Mouse (Mus musculus) lung, postnatal 0 days (tissue): ENCODE data around the gene Slc7a10. TPM values are rescaled to one million over a fixed set of nuclear protein-coding genes. Genes with fewer than 3 reads are reported as not detected.

Source experiments
- ATAC-seq: fragments of 200-750 bp; cut with Nextera tagmentation; 2 replicates; pipeline ENCODE4 v1.8.0; 2017; ENCODE audit warnings: moderate library complexity
- DNase-seq: peaks from one replicate; pipeline ENCODE4 v3.0.0-alpha.2; 2016; ENCODE audit warnings: low spot score
- H3K27ac ChIP-seq: fragments of 300-500 bp; sonication (generic); 2 replicates; pipeline ENCODE4 v1.5.1; 2014; ENCODE audit warnings: antibody characterized with exemption, mild to moderate bottlenecking, low read length, mixed read lengths
- H3K27me3 ChIP-seq: fragments of 300-500 bp; sonication (generic); replicated peaks from 2 replicates; pipeline ENCODE4 v1.6.1; 2014; ENCODE audit warnings: low read length, mixed read lengths; ENCODE audit not compliant: insufficient read depth
- H3K36me3 ChIP-seq: fragments of 300-500 bp; sonication (generic); 2 replicates; pipeline ENCODE4 v1.6.1; 2014; ENCODE audit warnings: low read length, mixed read lengths; ENCODE audit not compliant: insufficient read depth
- H3K4me1 ChIP-seq: fragments of 300-500 bp; sonication (generic); 2 replicates; pipeline ENCODE4 v1.6.1; 2014; ENCODE audit warnings: antibody characterized with exemption, low read depth, low read length, mixed read lengths; ENCODE audit not compliant: insufficient read depth
- H3K4me2 ChIP-seq: fragments of 300-500 bp; sonication (generic); replicated peaks from 2 replicates; pipeline ENCODE4 v1.6.1; 2014; ENCODE audit warnings: low read depth, mild to moderate bottlenecking, low read length, moderate library complexity, mixed read lengths
- H3K4me3 ChIP-seq: fragments of 300-500 bp; sonication (generic); 2 replicates; pipeline ENCODE4 v1.5.1; 2014; ENCODE audit warnings: low read depth, low read length
- H3K9ac ChIP-seq: fragments of 300-500 bp; sonication (generic); replicated peaks from 2 replicates; pipeline ENCODE4 v1.6.1; 2014; ENCODE audit warnings: low read depth, mild to moderate bottlenecking
- H3K9me3 ChIP-seq: fragments of 300-500 bp; sonication (generic); 2 replicates; pipeline ENCODE4 v1.6.1; 2016; ENCODE audit warnings: low read length, mixed read lengths
- CTCF ChIP-seq: IDR thresholded peaks from 2 replicates; pipeline ENCODE4 v1.5.1; 2016; ENCODE audit warnings: antibody characterized with exemption, mild to moderate bottlenecking
- EP300 ChIP-seq: IDR thresholded peaks from 2 replicates; pipeline ENCODE4 v1.6.1; 2016; ENCODE audit warnings: antibody characterized with exemption, mild to moderate bottlenecking, control low read depth
- WGBS: fragments of 180-500 bp; shearing (Covaris S2); extraction: QIAGEN DNeasy Blood & Tissue Kit; methylation state at CpG from one replicate; pipeline ENCODE4 v1.1.7; 2014; 5-methylcytosine and 5-hydroxymethylcytosine counted together
- polyA plus RNA-seq: library from polyadenylated mRNA; unstranded; fragments of >200 nt; fragmentation: Nextera tagmentation; extraction: Ambion mirVana; gene quantifications from 2 replicates; pipeline ENCODE4 v1.2.1, GENCODE M21; 2015

The Slc7a10 gene
- polyA plus RNA-seq, 1 experiment from 2014 or later: 21.7 TPM

GRCm38 (mm10) chr7:35143864-35144618 lies 42.1 kb upstream of the Slc7a10 start:
- no peaks in the 10 kb centered on the region for H3K27me3 ChIP-seq
- H3K9ac ChIP-seq: no peak overlapping the region
- H3K9me3 ChIP-seq: no peaks in the 10 kb centered on the region
- no peak overlapping the region for H3K4me3 ChIP-seq
- no peaks in the 10 kb centered on the region for H3K36me3 ChIP-seq
- TF ChIP-seq CTCF (no peak), EP300 (no peak)
- ATAC-seq (0 out of 2 replicates have a peak, but pooled peaks have one; percentile 11), DNase-seq (no peak)
- H3K4me1 ChIP-seq: peaks cover 12% of the 10 kb centered on the region; the same call in 1 of the 2 replicates
- H3K27ac ChIP-seq: peak overlapping the region; percentile 80
- no peak overlapping the region for H3K4me2 ChIP-seq
- 56% methylated on average over 6 of the region's 6 CpGs for WGBS

GRCm38 (mm10) chr7:35145068-35145467 lies 41.1 kb upstream of the Slc7a10 start:
- DNase-seq (peak; percentile 91), ATAC-seq (peak; percentile 79)

GRCm38 (mm10) chr7:35146269-35146668 lies 39.9 kb upstream of the Slc7a10 start:
- Histone ChIP-seq H3K9ac (no peak overlapping the region), H3K4me3 (no peak overlapping the region), H3K27ac (peak overlapping the region; percentile 80), H3K27me3 (no peaks in the 10 kb centered on the region), H3K4me1 (peaks cover 21% of the 10 kb centered on the region; the same call in 1 of the 2 replicates), H3K4me2 (no peak overlapping the region), H3K9me3 (no peaks in the 10 kb centered on the region), H3K36me3 (no peaks in the 10 kb centered on the region)
- DNase-seq (peak; percentile 87), ATAC-seq (peak; percentile 70)
- TF ChIP-seq EP300 (no peak; the same call in 1 of the 2 replicates), CTCF (no peak)
- 37% methylated on average over 10 of the region's 10 CpGs for WGBS

More at GRCm38 (mm10) chr7:35145068-35145467, 41.1 kb upstream of the Slc7a10 start:
- no peak overlapping the region for H3K4me3 ChIP-seq
- H3K27ac ChIP-seq: peak overlapping the region; percentile 80; the same call in 1 of the 2 replicates
- no peaks in the 10 kb centered on the region for H3K9me3 ChIP-seq
- TF ChIP-seq EP300: peak; percentile 86; the same call in 1 of the 2 replicates
- no peak for TF ChIP-seq CTCF
- no peaks in the 10 kb centered on the region for H3K27me3 ChIP-seq
- H3K4me2 ChIP-seq: no peak overlapping the region
- H3K9ac ChIP-seq: no peak overlapping the region
- 44% methylated on average over 9 of the region's 9 CpGs for WGBS
- H3K36me3 ChIP-seq: no peaks in the 10 kb centered on the region
- H3K4me1 ChIP-seq: peaks cover 21% of the 10 kb centered on the region; the same call in 1 of the 2 replicates

GRCm38 (mm10) chr7:35149616-35150433 lies 36.4 kb upstream of the Slc7a10 start:
- WGBS: 26% methylated on average over 15 of the region's 15 CpGs
- DNase-seq (peak; percentile 60), ATAC-seq (peak; percentile 18)
- TF ChIP-seq CTCF: no peak
- peak; percentile 63; the same call in 1 of the 2 replicates for TF ChIP-seq EP300
- Histone ChIP-seq H3K4me1 (peaks cover 14% of the 10 kb centered on the region; the same call in 1 of the 2 replicates), H3K4me2 (no peak overlapping the region), H3K9me3 (no peaks in the 10 kb centered on the region), H3K36me3 (no peaks in the 10 kb centered on the region), H3K27me3 (no peaks in the 10 kb centered on the region), H3K4me3 (no peak overlapping the region), H3K27ac (peak overlapping the region; percentile 60; the same call in 1 of the 2 replicates), H3K9ac (no peak overlapping the region)

- TF ChIP-seq EP300: no peak
- TF ChIP-seq CTCF: no peak
- H3K4me2 ChIP-seq: no peak overlapping the region
These were observed 35.3 kb upstream of the Slc7a10 start for GRCm38 (mm10) chr7:35150860-35151259.

GRCm38 (mm10) chr7:35154449-35154848 lies 31.7 kb upstream of the Slc7a10 start:
- no peak overlapping the region for H3K27ac ChIP-seq
- H3K4me2 ChIP-seq: no peak overlapping the region
- H3K4me1 ChIP-seq: peaks cover 6% of the 10 kb centered on the region; the same call in 1 of the 2 replicates
- no peak overlapping the region for H3K4me3 ChIP-seq
- no peaks in the 10 kb centered on the region for H3K9me3 ChIP-seq
- no peak for ATAC-seq
- no peak for TF ChIP-seq CTCF
- TF ChIP-seq EP300: no peak
- no peaks in the 10 kb centered on the region for H3K36me3 ChIP-seq
- H3K27me3 ChIP-seq: no peaks in the 10 kb centered on the region
- H3K9ac ChIP-seq: no peak overlapping the region
- no peak for DNase-seq
- WGBS: 50% methylated on average over 12 of the region's 12 CpGs

More at GRCm38 (mm10) chr7:35150860-35151259, 35.3 kb upstream of the Slc7a10 start:
- no peaks in the 10 kb centered on the region for H3K9me3 ChIP-seq
- H3K4me1 ChIP-seq: peaks cover 13% of the 10 kb centered on the region; the same call in 1 of the 2 replicates
- H3K4me3 ChIP-seq: no peak overlapping the region
- no peaks in the 10 kb centered on the region for H3K36me3 ChIP-seq
- no peak for ATAC-seq
- H3K9ac ChIP-seq: no peak overlapping the region
- DNase-seq: no peak
- 78% methylated on average over 5 of the region's 5 CpGs for WGBS
- H3K27me3 ChIP-seq: no peaks in the 10 kb centered on the region
- no peak overlapping the region for H3K27ac ChIP-seq
